Mouse (Mus musculus) MEL (cell line): Measurements from ENCODE around the gene Kcnk10. TPM values are rescaled to one million over a fixed set of nuclear protein-coding genes. Genes with fewer than 3 reads are reported as not detected.

Experiments used
- DNase-seq: peaks from one replicate; pipeline ENCODE4 v3.0.0; 2011; ENCODE audit warnings: low read depth, low spot score
- H3K27ac ChIP-seq: 2 replicates; pipeline ENCODE4 v1.5.1; 2012; ENCODE audit warnings: low read depth, mild to moderate bottlenecking, control low read depth, low read length, moderate library complexity; ENCODE audit not compliant: control insufficient read depth
- H3K27me3 ChIP-seq, 2 experiments: fragments of 150-350 bp in 1 of 2; sonication (generic) in 1 of 2; 2 replicates each; pipeline ENCODE4 v1.6.1; 2012; ENCODE audit warnings: low read length in 2 of 2, mild to moderate bottlenecking in 2 of 2, improper control_type of control experiment in 1 of 2, moderate library complexity in 1 of 2; ENCODE audit not compliant: insufficient read depth in 2 of 2, control insufficient read depth in 1 of 2
- H3K36me3 ChIP-seq, 2 experiments: 2 replicates each; pipeline ENCODE4 v1.6.1; 2012 to 2014; ENCODE audit warnings: low read length in 2 of 2, improper control_type of control experiment in 1 of 2, inconsistent platforms in 1 of 2, mild to moderate bottlenecking in 1 of 2; ENCODE audit not compliant: insufficient read depth in 2 of 2, control insufficient read depth in 1 of 2
- H3K4me1 ChIP-seq, 2 experiments: fragments of 150-350 bp in 1 of 2; sonication (generic) in 1 of 2; 2 replicates each; pipeline ENCODE4 v1.6.1; 2012; ENCODE audit warnings: low read length in 2 of 2, improper control_type of control experiment in 1 of 2, mild to moderate bottlenecking in 1 of 2; ENCODE audit not compliant: insufficient read depth in 2 of 2, control insufficient read depth in 1 of 2
- H3K4me3 ChIP-seq, 2 experiments: fragments of 150-350 bp in 1 of 2; sonication (generic) in 1 of 2; 2 replicates each; pipeline ENCODE4 v1.5.1; 2012; ENCODE audit warnings: low read depth in 2 of 2, low read length in 2 of 2, mild to moderate bottlenecking in 2 of 2, moderate library complexity in 2 of 2, control low read depth in 1 of 2, improper control_type of control experiment in 1 of 2; ENCODE audit not compliant: control insufficient read depth in 1 of 2, insufficient read depth in 1 of 2
- H3K79me2 ChIP-seq: 2 replicates; pipeline ENCODE4 v1.6.1; 2012; ENCODE audit warnings: mild to moderate bottlenecking, low read length, moderate library complexity; ENCODE audit not compliant: control insufficient read depth, poor library complexity, insufficient read depth
- H3K9ac ChIP-seq: 2 replicates; pipeline ENCODE4 v1.6.1; 2012; ENCODE audit warnings: low read depth, mild to moderate bottlenecking, control low read depth, low read length, moderate library complexity; ENCODE audit not compliant: control insufficient read depth, poor library complexity, severe bottlenecking
- H3K9me3 ChIP-seq: fragments of 150-350 bp; sonication (generic); replicated peaks from 2 replicates; pipeline ENCODE4 v1.6.1; 2012; ENCODE audit warnings: mild to moderate bottlenecking, low read length, improper control_type of control experiment, moderate library complexity; ENCODE audit not compliant: insufficient read depth
- BHLHE40 ChIP-seq: IDR thresholded peaks from 2 replicates; pipeline ENCODE4 v1.6.1; 2012; ENCODE audit warnings: low read depth, mild to moderate bottlenecking, inconsistent platforms, low read length, improper control_type of control experiment, borderline replicate concordance
- CHD2 ChIP-seq: IDR thresholded peaks from 2 replicates; pipeline ENCODE4 v1.6.1; 2011; ENCODE audit warnings: low read length, improper control_type of control experiment
- ELF1 ChIP-seq: IDR thresholded peaks from 2 replicates; pipeline ENCODE4 v1.6.1; 2014; ENCODE audit warnings: low read depth, mild to moderate bottlenecking, inconsistent platforms, low read length, improper control_type of control experiment, moderate library complexity
- EP300 ChIP-seq, 2 experiments: IDR thresholded peaks; 2 replicates each; pipeline ENCODE4 v1.6.1; 2011; ENCODE audit warnings: improper control_type of control experiment in 2 of 2, low read length in 2 of 2, low read depth in 1 of 2, mild to moderate bottlenecking in 1 of 2
- ETS1 ChIP-seq: IDR thresholded peaks from 2 replicates; pipeline ENCODE4 v1.6.1; 2012; ENCODE audit warnings: low read depth, mild to moderate bottlenecking, inconsistent platforms, low read length, improper control_type of control experiment, moderate library complexity
- HCFC1 ChIP-seq: IDR thresholded peaks from 2 replicates; pipeline ENCODE4 v1.6.1; 2012; ENCODE audit warnings: low read depth, mild to moderate bottlenecking, inconsistent platforms, low read length, improper control_type of control experiment, moderate library complexity
- MAFK ChIP-seq: IDR thresholded peaks from 2 replicates; pipeline ENCODE4 v1.6.1; 2011; ENCODE audit warnings: low read depth, mild to moderate bottlenecking, low read length, improper control_type of control experiment, borderline replicate concordance
- MXI1 ChIP-seq: IDR thresholded peaks from 2 replicates; pipeline ENCODE4 v1.6.1; 2011; ENCODE audit warnings: mild to moderate bottlenecking, low read depth, low read length, improper control_type of control experiment
- MYC ChIP-seq: IDR thresholded peaks from 2 replicates; pipeline ENCODE4 v1.6.1; 2011; ENCODE audit warnings: low read depth, mild to moderate bottlenecking, low read length, improper control_type of control experiment, moderate library complexity
- NRF1 ChIP-seq: IDR thresholded peaks from 2 replicates; pipeline ENCODE4 v1.6.1; 2014; ENCODE audit warnings: low read depth, mild to moderate bottlenecking, inconsistent platforms, low read length, improper control_type of control experiment, moderate library complexity; ENCODE audit not compliant: poor library complexity, insufficient read depth, severe bottlenecking
- POLR2A ChIP-seq, 2 experiments: IDR thresholded peaks; 2 replicates each; pipeline ENCODE4 v1.6.1; 2011 to 2012; ENCODE audit warnings: low read length in 2 of 2, mild to moderate bottlenecking in 2 of 2, control low read depth in 1 of 2, improper control_type of control experiment in 1 of 2, low read depth in 1 of 2, moderate library complexity in 1 of 2; ENCODE audit not compliant: control insufficient read depth in 1 of 2, insufficient read depth in 1 of 2, poor library complexity in 1 of 2
- SMC3 ChIP-seq: IDR thresholded peaks from 2 replicates; pipeline ENCODE4 v1.6.1; 2011; ENCODE audit warnings: low read depth, low read length, improper control_type of control experiment
- TBP ChIP-seq: IDR thresholded peaks from 2 replicates; pipeline ENCODE4 v1.8.0; 2011; ENCODE audit warnings: low read depth, low read length, improper control_type of control experiment
- USF1 ChIP-seq: IDR thresholded peaks from 2 replicates; pipeline ENCODE4 v1.6.1; 2014; ENCODE audit warnings: low read depth, mild to moderate bottlenecking, inconsistent platforms, low read length, improper control_type of control experiment, moderate library complexity
- USF2 ChIP-seq, 2 experiments: IDR thresholded peaks; 2 replicates each; pipeline ENCODE4 v1.6.1; 2011 to 2012; ENCODE audit warnings: improper control_type of control experiment in 2 of 2, low read length in 2 of 2, borderline replicate concordance in 1 of 2, inconsistent platforms in 1 of 2, low read depth in 1 of 2, mild to moderate bottlenecking in 1 of 2; ENCODE audit not compliant: insufficient read depth in 1 of 2
- ZKSCAN1 ChIP-seq: IDR thresholded peaks from 2 replicates; pipeline ENCODE4 v1.6.1; 2012; ENCODE audit warnings: low read depth, mild to moderate bottlenecking, inconsistent platforms, low read length, improper control_type of control experiment, moderate library complexity
- polyA plus RNA-seq, 2 experiments: library from polyadenylated mRNA; stranded (reverse) in 1 of 2; unstranded in 1 of 2; fragments of >175 nt in 1 of 2; fragments of >200 nt in 1 of 2; gene quantifications; 2 replicates each; pipeline versions ENCODE4 v1.2.1 to v1.2.4; 2012; ENCODE audit warnings: low replicate concordance in 2 of 2, low read depth in 1 of 2; ENCODE audit not compliant: insufficient read length in 2 of 2, insufficient read depth in 1 of 2, missing spikeins in 1 of 2
- total RNA-seq: library from RNA; depleted of rRNA; stranded (reverse); fragments of 300-350 nt; gene quantifications from 2 replicates; pipeline ENCODE4 v1.2.3, GENCODE M21; 2012

The Kcnk10 gene
- total and polyA plus RNA-seq, 3 experiments = not detected

DNA sequence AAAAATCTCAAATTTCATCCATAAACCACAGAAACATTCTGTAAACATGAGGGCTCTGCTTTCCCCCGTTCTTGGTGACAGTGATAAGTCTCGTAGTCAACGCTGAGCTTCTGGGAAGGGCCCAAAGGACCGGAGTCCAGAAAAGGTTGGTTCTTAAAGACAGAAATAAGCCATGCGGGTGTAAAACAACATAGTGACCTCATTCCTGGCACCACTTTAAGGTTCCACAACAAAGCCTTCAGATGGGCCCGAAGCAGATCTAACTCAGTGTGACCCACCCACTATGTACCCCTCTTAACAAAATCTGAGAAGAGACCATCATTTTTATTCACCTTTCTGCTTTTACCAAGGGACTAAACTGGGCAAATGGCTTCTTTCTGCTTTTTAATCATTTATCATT lies 10.2 kb downstream of the Kcnk10 start:
- H3K9ac ChIP-seq = no peak overlapping the region
- no peak for DNase-seq
- H3K27me3 ChIP-seq = no peaks in the 10 kb centered on the region
- no peak overlapping the region for H3K27ac ChIP-seq
- TF ChIP-seq USF2 (IDR thresholded peaks at IDR 0.05; ENCODE audit: borderline replicate concordance in 1 of 2, insufficient read depth in 1 of 2, low read depth in 1 of 2, low read length in 2 of 2) = no peak
- no peak for TF ChIP-seq ZKSCAN1
- no peak for TF ChIP-seq MXI1
- TF ChIP-seq SMC3 = no peak
- no peak for TF ChIP-seq EP300 (IDR thresholded peaks at IDR 0.05; ENCODE audit: low read depth in 1 of 2, low read length in 2 of 2)
- no peak for TF ChIP-seq HCFC1
- no peak for TF ChIP-seq POLR2A (IDR thresholded peaks at IDR 0.05; ENCODE audit: control insufficient read depth in 1 of 2, insufficient read depth in 1 of 2, low read depth in 1 of 2, low read length in 2 of 2, poor library complexity in 1 of 2)
- no peak for TF ChIP-seq MAFK
- no peak for TF ChIP-seq BHLHE40
- no peak for TF ChIP-seq ETS1
- no peak for TF ChIP-seq MYC
- no peak for TF ChIP-seq ELF1
- TF ChIP-seq USF1 = no peak
- TF ChIP-seq TBP = no peak
- TF ChIP-seq, all 39 proteins: peak for 0
- Histone ChIP-seq H3K4me1 (no peaks in the 10 kb centered on the region), H3K9me3 (no peaks in the 10 kb centered on the region), H3K4me3 (no peak overlapping the region), H3K36me3 (no peaks in the 10 kb centered on the region), H3K79me2 (no peaks in the 10 kb centered on the region)

DNA sequence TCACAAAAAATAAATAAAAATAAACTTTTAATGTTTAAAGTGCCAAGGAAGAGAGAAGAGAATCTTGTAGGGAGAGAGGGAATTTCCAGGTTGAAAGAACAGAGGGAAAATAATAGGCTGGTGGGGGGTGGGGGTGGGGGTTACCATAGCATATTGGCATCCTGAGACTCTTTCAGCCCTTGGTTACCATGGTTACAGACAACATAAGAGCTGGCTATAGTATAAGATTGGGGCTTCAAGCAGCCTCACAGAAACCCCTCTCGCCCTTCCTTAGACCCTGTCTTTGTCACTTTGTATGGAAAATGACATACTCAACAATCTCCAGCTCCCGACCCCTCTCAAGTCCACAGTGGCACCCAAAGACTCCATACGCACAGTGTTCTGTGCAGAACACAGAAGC lies 13.7 kb downstream of the Kcnk10 start:
- H3K9me3 ChIP-seq = no peaks in the 10 kb centered on the region
- no peak overlapping the region for H3K27ac ChIP-seq
- H3K4me1 ChIP-seq = no peaks in the 10 kb centered on the region
- DNase-seq = no peak
- H3K79me2 ChIP-seq = no peaks in the 10 kb centered on the region
- no peaks in the 10 kb centered on the region for H3K27me3 ChIP-seq
- H3K4me3 ChIP-seq = no peak overlapping the region
- H3K9ac ChIP-seq = no peak overlapping the region
- no peaks in the 10 kb centered on the region for H3K36me3 ChIP-seq
- TF ChIP-seq BHLHE40 (no peak), NRF1 (no peak), CHD2 (no peak), ZKSCAN1 (no peak), TBP (no peak)
